Mouse (Mus musculus): ENCODE results near the gene Chchd1.

- peak; percentile 94; the same call in 1 of the 2 replicates for TF ChIP-seq POLR2A (IDR thresholded peaks at IDR 0.05; ENCODE audit: borderline replicate concordance, control insufficient read depth, low read depth, low read length)
- no peak for TF ChIP-seq CTCF (IDR thresholded peaks at IDR 0.05; ENCODE audit: control insufficient read depth, insufficient read depth, low read length)
These were observed 31.4 kb downstream of the Chchd1 start, which contains the start of gene Ndst2 for GRCm38 (mm10) chr14:20733952-20734774.
